Mouse (Mus musculus) neural tube, embryonic 12.5 days (tissue): ENCODE measurements around the gene Zdhhc5. TPM values are rescaled to one million over a fixed set of nuclear protein-coding genes. Genes with fewer than 3 reads are reported as not detected.
"Not testable (repeated sequence)": the region's sequence is repeated elsewhere in the genome, so short reads cannot be mapped to it uniquely, and the experiment has no call there.

Source experiments
- ATAC-seq: fragments of 200-750 bp; cut with Nextera tagmentation; 2 replicates; pipeline ENCODE4 v1.8.0; 2017; ENCODE audit warnings: low read depth, mild to moderate bottlenecking, moderate TSS enrichment, moderate library complexity; ENCODE audit not compliant: low FRiP score
- H3K27ac ChIP-seq: fragments of 300-500 bp; sonication (generic); 2 replicates; pipeline ENCODE4 v1.5.1; 2016
- H3K27me3 ChIP-seq: fragments of 300-500 bp; sonication (generic); replicated peaks from 2 replicates; pipeline ENCODE4 v1.6.1; 2016; ENCODE audit warnings: mild to moderate bottlenecking
- H3K36me3 ChIP-seq: fragments of 300-500 bp; sonication (generic); 2 replicates; pipeline ENCODE4 v1.6.1; 2016; ENCODE audit warnings: mild to moderate bottlenecking
- H3K4me1 ChIP-seq: fragments of 300-500 bp; sonication (generic); 2 replicates; pipeline ENCODE4 v1.6.1; 2016
- H3K4me2 ChIP-seq: fragments of 300-500 bp; sonication (generic); replicated peaks from 2 replicates; pipeline ENCODE4 v1.6.1; 2016; ENCODE audit warnings: mild to moderate bottlenecking
- H3K4me3 ChIP-seq: fragments of 300-500 bp; sonication (generic); 2 replicates; pipeline ENCODE4 v1.5.1; 2016
- H3K9ac ChIP-seq: fragments of 300-500 bp; sonication (generic); 2 replicates; pipeline ENCODE4 v1.6.1; 2016; ENCODE audit warnings: mild to moderate bottlenecking
- H3K9me3 ChIP-seq: fragments of 300-500 bp; sonication (generic); 2 replicates; pipeline ENCODE4 v1.6.1; 2016; ENCODE audit warnings: mild to moderate bottlenecking
- WGBS: fragments of 180-500 bp; shearing (Covaris S2); methylation state at CpG from one replicate; pipeline ENCODE4 v1.1.7; 2016; 5-methylcytosine and 5-hydroxymethylcytosine counted together
- polyA plus RNA-seq: library from polyadenylated mRNA; unstranded; fragments of >200 nt; fragmentation: Nextera tagmentation; extraction: Ambion mirVana; gene quantifications from 2 replicates; pipeline ENCODE4 v1.2.1, GENCODE M21; 2016

Gene Zdhhc5
- polyA plus RNA-seq, 1 experiment from 2014 or later = 27.1 TPM

DNA sequence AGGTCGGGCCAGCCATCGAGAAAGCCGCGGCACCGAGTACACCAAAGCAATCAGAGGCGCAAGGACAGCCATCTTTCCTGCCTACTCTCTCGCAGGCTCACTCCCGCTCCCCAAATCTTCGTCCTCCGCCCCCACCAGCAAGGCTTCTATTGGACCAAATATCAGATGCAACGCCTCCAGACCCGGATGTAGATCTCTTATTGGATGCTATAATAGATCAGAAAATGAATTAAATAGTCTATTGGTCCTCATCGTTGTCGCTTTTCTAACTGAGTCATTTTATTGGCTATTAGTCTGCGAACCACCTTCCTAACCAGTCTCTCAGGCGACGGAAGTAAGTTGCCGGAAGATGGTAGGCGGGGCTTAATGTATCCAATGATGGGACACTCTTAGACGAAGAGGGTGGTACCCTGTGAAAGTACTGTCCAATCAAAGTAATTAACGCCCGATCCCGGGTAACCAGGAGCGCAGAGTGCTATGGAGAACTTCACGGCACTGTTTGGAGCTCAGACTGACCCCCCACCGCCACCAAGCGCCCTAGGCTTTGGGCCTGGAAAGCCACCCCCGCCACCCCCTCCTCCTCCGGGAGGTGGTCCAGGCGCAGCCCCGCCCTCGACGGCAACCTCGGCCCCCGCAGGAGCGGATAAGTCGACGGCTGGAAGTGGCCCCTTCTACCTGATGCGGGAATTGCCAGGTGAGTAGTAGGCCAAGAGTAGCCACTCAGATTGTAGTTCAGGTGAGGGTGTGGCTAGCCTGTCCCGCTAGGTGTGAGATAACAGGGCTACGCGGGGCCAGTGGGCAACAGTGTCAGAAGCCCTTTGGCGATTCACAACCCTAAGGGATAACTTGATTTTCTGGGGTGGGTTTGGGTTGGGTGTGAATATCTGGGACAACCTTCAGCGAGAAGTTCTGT lies 36.8 kb downstream of the Zdhhc5 start, which contains the start of the genes Gm28635 and Med19:
Gene Gm28635 (minus strand): TSS at position 74 of the 913 bp plus-strand sequence.
Gene Med19 (plus strand): TSS at position 435 of the 913 bp plus-strand sequence.
- Histone ChIP-seq H3K27me3 (no peaks in the 10 kb centered on the region), H3K9ac (peak within 1 kb of the TSS; percentile 82), H3K27ac (no peak within 1 kb of the TSS), H3K4me2 (peak within 1 kb of the TSS; percentile 87), H3K36me3 (peaks cover 31% of the 10 kb centered on the region), H3K4me3 (peak within 1 kb of the TSS; percentile 85), H3K9me3 (no peaks in the 10 kb centered on the region), H3K4me1 (peaks cover 18% of the 10 kb centered on the region)
- under 1% methylated on average over 44 of the region's 44 CpGs for WGBS
- ATAC-seq = peak; percentile 100

DNA sequence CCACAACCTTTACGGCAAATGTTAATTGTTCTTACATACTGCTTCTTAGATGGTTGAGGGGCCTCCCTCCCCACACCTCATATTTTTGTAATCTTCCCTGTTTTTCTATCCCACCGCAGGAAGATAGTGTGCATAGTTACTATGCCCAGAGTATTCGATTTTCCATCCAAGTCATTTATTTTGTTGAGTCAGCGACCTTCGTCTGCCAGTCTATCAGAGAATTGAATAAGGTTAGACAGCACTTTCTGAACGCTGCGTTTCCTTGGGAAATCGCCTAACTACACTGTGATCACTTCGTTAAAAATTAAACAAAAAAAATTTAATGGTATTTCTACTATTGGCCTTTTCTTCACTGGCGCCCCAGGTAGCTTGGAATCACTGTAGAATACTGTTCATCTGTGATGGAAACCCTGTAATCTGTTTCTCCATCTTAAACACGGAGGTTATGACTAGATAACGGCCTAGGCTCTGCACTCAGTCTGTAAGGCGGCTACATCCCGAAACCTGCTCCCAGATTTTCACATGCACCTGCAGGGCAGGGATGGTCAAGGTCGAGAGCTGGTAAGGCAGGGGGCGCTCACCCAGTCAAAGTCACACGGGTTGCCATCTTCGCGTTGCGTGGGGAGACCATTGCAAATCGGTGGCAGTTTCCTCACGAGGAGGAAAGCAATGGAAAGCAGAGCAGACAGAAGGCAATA lies 37.6 kb downstream of the Zdhhc5 start:
- H3K36me3 ChIP-seq = peaks cover 39% of the 10 kb centered on the region
- H3K4me1 ChIP-seq = peaks cover 18% of the 10 kb centered on the region
- 11% methylated on average over 22 of the region's 22 CpGs for WGBS
- peak overlapping the region; percentile 59 for H3K4me2 ChIP-seq
- H3K27ac ChIP-seq = no peak overlapping the region
- H3K9ac ChIP-seq = peak overlapping the region; percentile 51
- peak; percentile 73 for ATAC-seq
- peak overlapping the region; percentile 43 for H3K4me3 ChIP-seq
- no peaks in the 10 kb centered on the region for H3K9me3 ChIP-seq
- no peaks in the 10 kb centered on the region for H3K27me3 ChIP-seq

- H3K36me3 ChIP-seq = peaks cover 53% of the 10 kb centered on the region
- H3K9ac ChIP-seq, H3K4me1 ChIP-seq, H3K27ac ChIP-seq, H3K9me3 ChIP-seq, H3K4me3 ChIP-seq, H3K27me3 ChIP-seq: not testable (repeated sequence)
- H3K4me2 ChIP-seq = peak overlapping the region; percentile 72
- 54% methylated on average over 4 of the region's 5 CpGs for WGBS
- peak; percentile 5; the same call in 1 of the 2 replicates for ATAC-seq
These were observed 43.4 kb downstream of the Zdhhc5 start for GRCm38 (mm10) chr2:84671535-84671934.

GRCm38 (mm10) chr2:84670569-84670933 lies 44.4 kb downstream of the Zdhhc5 start, which contains the start of gene Selenoh:
Gene Selenoh, minus strand, starts transcription at chr2:84670770.
- Histone ChIP-seq H3K36me3 (peaks cover 45% of the 10 kb centered on the region), H3K9ac (peak within 1 kb of the TSS; percentile 88), H3K4me1 (peaks cover 8% of the 10 kb centered on the region), H3K9me3 (no peaks in the 10 kb centered on the region), H3K4me3 (peak within 1 kb of the TSS; percentile 87), H3K4me2 (peak within 1 kb of the TSS; percentile 72), H3K27me3 (no peaks in the 10 kb centered on the region), H3K27ac (peak within 1 kb of the TSS; percentile 73)
- ATAC-seq = peak; percentile 98
- WGBS = 0% methylated on average over 20 of the region's 20 CpGs

DNA sequence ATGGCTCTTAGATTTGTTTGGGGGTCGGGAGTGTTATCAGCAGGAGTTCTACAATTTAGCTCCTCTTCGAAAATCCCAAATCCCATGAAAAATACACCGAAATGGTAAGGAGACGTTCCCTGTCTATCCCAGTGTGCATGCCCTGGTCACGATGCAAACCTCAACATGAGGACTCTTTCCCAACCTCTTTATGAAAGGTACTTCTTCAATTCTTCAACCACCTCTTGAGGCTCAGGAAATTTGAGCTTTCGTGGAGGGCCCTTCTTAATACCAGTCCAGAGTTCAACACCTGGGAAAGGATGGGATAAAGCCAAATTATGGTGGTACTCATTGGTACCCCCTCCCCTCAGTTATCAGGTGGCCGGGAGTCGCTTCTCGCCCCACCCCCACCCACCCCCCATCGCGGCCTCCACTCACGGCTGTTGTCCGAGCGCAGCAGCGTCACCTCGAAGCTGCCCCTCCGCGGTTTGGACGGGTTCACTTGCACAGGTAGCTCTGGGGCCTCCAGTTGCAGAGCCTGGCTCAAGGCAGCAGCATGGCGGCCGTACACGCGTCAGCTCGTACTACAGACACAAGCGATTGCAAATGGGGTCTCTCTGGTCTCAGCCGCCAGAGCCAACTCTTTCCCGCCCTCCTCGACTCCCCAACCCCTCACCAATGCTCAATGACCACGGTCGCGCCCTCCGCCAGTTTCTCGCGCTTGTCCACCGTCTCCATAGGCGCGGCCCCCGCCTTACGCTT lies 45.0 kb downstream of the Zdhhc5 start:
- Histone ChIP-seq H3K9me3 (no peaks in the 10 kb centered on the region), H3K27me3 (no peaks in the 10 kb centered on the region), H3K4me2 (peak overlapping the region; percentile 72), H3K4me3 (peak overlapping the region; percentile 87), H3K36me3 (peaks cover 40% of the 10 kb centered on the region), H3K4me1 (peaks cover 8% of the 10 kb centered on the region), H3K27ac (peak overlapping the region; percentile 73; the same call in 1 of the 2 replicates), H3K9ac (peak overlapping the region; percentile 88)
- WGBS = 3% methylated on average over 39 of the region's 39 CpGs
- peak; percentile 82 for ATAC-seq

DNA sequence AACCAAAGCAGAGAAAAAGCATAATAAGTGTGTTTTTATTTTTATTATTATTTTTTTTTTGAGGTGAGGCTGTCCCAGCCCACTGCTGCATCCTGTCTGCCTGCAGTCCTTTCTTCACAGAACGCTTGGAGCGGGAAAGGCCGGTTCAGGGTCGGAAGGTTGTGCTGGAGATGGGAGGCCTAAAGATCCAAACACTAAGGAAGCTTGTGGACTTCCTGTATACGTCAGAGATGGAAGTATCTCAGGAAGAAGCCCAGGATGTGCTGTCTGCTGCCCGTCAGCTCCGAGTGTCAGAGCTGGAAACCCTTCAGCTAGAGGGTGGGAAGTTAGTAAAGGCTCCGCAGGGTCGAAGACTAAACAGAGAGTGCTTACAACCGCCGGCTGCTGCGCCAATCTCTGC lies 48.9 kb downstream of the Zdhhc5 start:
- 70% methylated on average over 12 of the region's 12 CpGs for WGBS
- no peak overlapping the region for H3K27ac ChIP-seq
- H3K36me3 ChIP-seq = peaks cover 17% of the 10 kb centered on the region
- no peaks in the 10 kb centered on the region for H3K27me3 ChIP-seq
- no peak overlapping the region for H3K4me3 ChIP-seq
- ATAC-seq = no peak
- peaks cover 8% of the 10 kb centered on the region for H3K4me1 ChIP-seq
- H3K4me2 ChIP-seq = no peak overlapping the region
- no peaks in the 10 kb centered on the region for H3K9me3 ChIP-seq
- no peak overlapping the region for H3K9ac ChIP-seq

- WGBS = 33% methylated on average over 2 of the region's 2 CpGs
- Histone ChIP-seq H3K27ac (no peak overlapping the region), H3K9me3 (0 out of 2 replicates have a peak, but pooled peaks cover 5% of the 10 kb centered on the region), H3K9ac (no peak overlapping the region), H3K36me3 (0 out of 2 replicates have a peak, but pooled peaks cover 4% of the 10 kb centered on the region), H3K4me3 (no peak overlapping the region), H3K4me2 (no peak overlapping the region), H3K27me3 (no peaks in the 10 kb centered on the region), H3K4me1 (no peaks in the 10 kb centered on the region)
- ATAC-seq = no peak
These were observed 52.1 kb downstream of the Zdhhc5 start for GRCm38 (mm10) chr2:84662866-84663265.

GRCm38 (mm10) chr2:84660253-84660652 lies 54.7 kb downstream of the Zdhhc5 start:
- Histone ChIP-seq H3K9ac (no peak overlapping the region), H3K27ac (no peak overlapping the region), H3K4me1 (no peaks in the 10 kb centered on the region), H3K4me3 (no peak overlapping the region), H3K27me3 (no peaks in the 10 kb centered on the region), H3K4me2 (no peak overlapping the region), H3K36me3 (no peaks in the 10 kb centered on the region), H3K9me3 (0 out of 2 replicates have a peak, but pooled peaks cover 5% of the 10 kb centered on the region)
- ATAC-seq = no peak
- WGBS = 61% methylated on average over 3 of the region's 3 CpGs

DNA sequence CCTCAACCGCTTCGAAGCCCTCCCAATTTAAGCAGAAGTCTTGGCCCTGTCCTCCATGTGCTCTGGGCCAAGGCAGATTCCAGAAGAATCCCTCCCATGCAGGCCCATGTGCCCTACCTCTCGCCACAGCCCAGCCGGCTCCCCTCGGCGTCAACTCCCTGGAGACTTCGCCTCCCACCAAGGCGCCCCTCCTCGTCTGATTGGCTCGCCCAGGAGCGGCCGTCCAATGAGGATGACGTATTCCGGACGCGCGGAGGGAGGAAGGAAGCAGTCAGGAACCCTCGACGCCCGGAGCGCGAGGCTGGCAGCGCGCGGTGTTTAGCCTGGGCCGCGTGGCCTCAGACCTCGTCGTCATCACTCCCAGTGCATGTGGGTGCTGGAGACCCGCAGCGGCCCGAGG lies 56.2 kb downstream of the Zdhhc5 start, which contains the start of gene Btbd18:
Gene Btbd18 (plus strand): TSS at position 274 of the 400 bp plus-strand sequence.
- ATAC-seq = no peak
- Histone ChIP-seq H3K27me3 (no peaks in the 10 kb centered on the region), H3K36me3 (no peaks in the 10 kb centered on the region), H3K4me3 (no peak within 1 kb of the TSS), H3K4me1 (no peaks in the 10 kb centered on the region), H3K27ac (no peak within 1 kb of the TSS), H3K9ac (no peak within 1 kb of the TSS), H3K9me3 (0 out of 2 replicates have a peak, but pooled peaks cover 5% of the 10 kb centered on the region), H3K4me2 (no peak within 1 kb of the TSS)
- WGBS = 93% methylated on average over 32 of the region's 32 CpGs

GRCm38 (mm10) chr2:84655864-84656263 lies 59.1 kb downstream of the Zdhhc5 start:
- H3K4me1 ChIP-seq = no peaks in the 10 kb centered on the region
- H3K36me3 ChIP-seq = no peaks in the 10 kb centered on the region
- no peak overlapping the region for H3K9ac ChIP-seq
- H3K4me3 ChIP-seq = no peak overlapping the region
- no peak for ATAC-seq
- no peak overlapping the region for H3K4me2 ChIP-seq
- 70% methylated on average over 1 of the region's 1 CpGs for WGBS
- 0 out of 2 replicates have a peak, but pooled peaks cover 5% of the 10 kb centered on the region for H3K9me3 ChIP-seq
- H3K27me3 ChIP-seq = no peaks in the 10 kb centered on the region
- H3K27ac ChIP-seq = no peak overlapping the region

GRCm38 (mm10) chr2:84653354-84653753 lies 61.6 kb downstream of the Zdhhc5 start:
- ATAC-seq = no peak
- no peak overlapping the region for H3K27ac ChIP-seq
- no peaks in the 10 kb centered on the region for H3K36me3 ChIP-seq
- H3K9me3 ChIP-seq = no peaks in the 10 kb centered on the region
- H3K27me3 ChIP-seq = no peaks in the 10 kb centered on the region
- H3K4me2 ChIP-seq = no peak overlapping the region
- no peak overlapping the region for H3K9ac ChIP-seq
- H3K4me1 ChIP-seq = no peaks in the 10 kb centered on the region
- no peak overlapping the region for H3K4me3 ChIP-seq
